Mouse (Mus musculus) forebrain, embryonic 11.5 days (tissue): ENCODE measurements around the gene Col8a2. TPM values are rescaled to one million over a fixed set of nuclear protein-coding genes. Genes with fewer than 3 reads are reported as not detected.

Source experiments
- ATAC-seq: fragments of 200-750 bp; cut with Nextera tagmentation; replicated peaks from 2 replicates; pipeline ENCODE4 v1.8.0; 2017; ENCODE audit warnings: moderate TSS enrichment; ENCODE audit not compliant: low FRiP score
- DNase-seq: peaks from one replicate; pipeline ENCODE4 v3.0.0-alpha.2; 2017; ENCODE audit warnings: low spot score
- H3K27ac ChIP-seq: fragments of 300-500 bp; sonication (generic); 2 replicates; pipeline ENCODE4 v1.5.1; 2014; ENCODE audit warnings: low read depth, low read length
- H3K27me3 ChIP-seq: fragments of 300-500 bp; sonication (generic); 2 replicates; pipeline ENCODE4 v1.6.1; 2014; ENCODE audit warnings: mild to moderate bottlenecking, low read length, mixed read lengths; ENCODE audit not compliant: control insufficient read depth, insufficient read depth
- H3K36me3 ChIP-seq: fragments of 300-500 bp; sonication (generic); 2 replicates; pipeline ENCODE4 v1.6.1; 2014; ENCODE audit warnings: mild to moderate bottlenecking, low read length, moderate library complexity, mixed read lengths; ENCODE audit not compliant: control insufficient read depth, insufficient read depth
- H3K4me1 ChIP-seq: fragments of 300-500 bp; sonication (generic); replicated peaks from 2 replicates; pipeline ENCODE4 v1.6.1; 2014; ENCODE audit warnings: low read length, mixed read lengths; ENCODE audit not compliant: control insufficient read depth, insufficient read depth
- H3K4me2 ChIP-seq: fragments of 300-500 bp; sonication (generic); 2 replicates; pipeline ENCODE4 v1.6.1; 2014; ENCODE audit warnings: low read depth, mild to moderate bottlenecking, low read length, moderate library complexity, mixed read lengths; ENCODE audit not compliant: severe bottlenecking
- H3K4me3 ChIP-seq: fragments of 300-500 bp; sonication (generic); 2 replicates; pipeline ENCODE4 v1.5.1; 2014; ENCODE audit warnings: low read depth, low read length
- H3K9ac ChIP-seq: fragments of 300-500 bp; sonication (generic); 2 replicates; pipeline ENCODE4 v1.6.1; 2014; ENCODE audit warnings: low read length
- H3K9me3 ChIP-seq: fragments of 300-500 bp; sonication (generic); 2 replicates; pipeline ENCODE4 v1.6.1; 2016; ENCODE audit warnings: low read length, mixed read lengths; ENCODE audit not compliant: control insufficient read depth
- WGBS: fragments of 180-500 bp; shearing (Covaris S2); extraction: QIAGEN DNeasy Blood & Tissue Kit; methylation state at CpG from one replicate; pipeline ENCODE4 v1.1.7; 2014; 5-methylcytosine and 5-hydroxymethylcytosine counted together
- polyA plus RNA-seq: library from polyadenylated mRNA; unstranded; fragments of >200 nt; fragmentation: Nextera tagmentation; extraction: Ambion mirVana; gene quantifications from 2 replicates; pipeline ENCODE4 v1.2.1, GENCODE M21; 2014

The Col8a2 gene
- polyA plus RNA-seq, 1 experiment from 2014 or later, result 18.0 TPM

GRCm38 (mm10) chr4:126301584-126302309 is 15.2 kb downstream of the Col8a2 start:
- 2% methylated on average over 27 of the region's 27 CpGs for WGBS
- Histone ChIP-seq H3K9me3 (no peaks in the 10 kb centered on the region), H3K27me3 (peaks cover 51% of the 10 kb centered on the region), H3K4me3 (peak overlapping the region; percentile 14), H3K4me2 (peak overlapping the region; percentile 46), H3K9ac (0 out of 2 replicates have a peak overlapping the region, but pooled peaks have one; percentile 27), H3K36me3 (no peaks in the 10 kb centered on the region), H3K27ac (no peak overlapping the region), H3K4me1 (peaks cover 14% of the 10 kb centered on the region; the same call in 1 of the 2 replicates)
- peak; percentile 52 for DNase-seq
- ATAC-seq, result no peak; the same call in 1 of the 2 replicates

- H3K9ac ChIP-seq, result no peak overlapping the region
- no peak overlapping the region for H3K4me2 ChIP-seq
- no peaks in the 10 kb centered on the region for H3K9me3 ChIP-seq
- H3K4me3 ChIP-seq, result no peak overlapping the region
- ATAC-seq (no peak), DNase-seq (no peak)
- no peaks in the 10 kb centered on the region for H3K36me3 ChIP-seq
- WGBS, result 65% methylated on average over 4 of the region's 4 CpGs
- H3K27ac ChIP-seq, result no peak overlapping the region
- H3K4me1 ChIP-seq, result peaks cover 9% of the 10 kb centered on the region; the same call in 1 of the 2 replicates
- peaks cover 36% of the 10 kb centered on the region for H3K27me3 ChIP-seq
These were observed 17.3 kb downstream of the Col8a2 start for GRCm38 (mm10) chr4:126303877-126304276.

GRCm38 (mm10) chr4:126305428-126305827 is 18.8 kb downstream of the Col8a2 start:
- Histone ChIP-seq H3K27me3 (peaks cover 25% of the 10 kb centered on the region), H3K9me3 (no peaks in the 10 kb centered on the region), H3K4me2 (no peak overlapping the region), H3K27ac (no peak overlapping the region), H3K36me3 (no peaks in the 10 kb centered on the region), H3K9ac (no peak overlapping the region), H3K4me3 (no peak overlapping the region), H3K4me1 (peaks cover 11% of the 10 kb centered on the region; the same call in 1 of the 2 replicates)
- 95% methylated on average over 1 of the region's 1 CpGs for WGBS
- ATAC-seq, result no peak
- DNase-seq, result no peak

DNA sequence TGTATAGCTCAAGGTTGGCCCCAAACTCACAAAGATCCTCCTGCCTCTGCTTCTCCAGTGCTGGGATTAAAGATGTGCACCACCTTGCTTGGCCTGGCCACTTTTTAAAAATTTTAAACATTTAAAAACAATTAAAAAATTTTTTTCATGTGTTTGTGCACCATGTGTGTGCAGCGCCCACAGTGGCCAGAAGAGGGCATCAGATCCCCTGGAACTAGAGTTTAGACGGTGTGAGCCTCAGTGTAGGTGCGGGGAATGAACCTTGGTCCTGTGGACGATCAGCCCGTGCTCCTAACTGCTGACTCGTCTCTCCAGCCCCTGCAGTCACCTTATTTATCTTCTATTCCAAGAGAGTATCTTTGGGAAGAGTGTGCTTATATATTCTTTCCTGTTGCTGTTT is 19.5 kb downstream of the Col8a2 start:
- H3K36me3 ChIP-seq, result no peaks in the 10 kb centered on the region
- H3K9me3 ChIP-seq, result no peaks in the 10 kb centered on the region
- H3K27ac ChIP-seq, result no peak overlapping the region
- no peak overlapping the region for H3K4me3 ChIP-seq
- no peak overlapping the region for H3K9ac ChIP-seq
- no peak for ATAC-seq
- no peak for DNase-seq
- peaks cover 7% of the 10 kb centered on the region; the same call in 1 of the 2 replicates for H3K4me1 ChIP-seq
- no peak overlapping the region for H3K4me2 ChIP-seq
- peaks cover 19% of the 10 kb centered on the region for H3K27me3 ChIP-seq
- WGBS, result 86% methylated on average over 6 of the region's 6 CpGs

- WGBS, result 13% methylated on average over 2 of the region's 2 CpGs
- Histone ChIP-seq H3K4me3 (no peak overlapping the region), H3K27me3 (peaks cover 11% of the 10 kb centered on the region), H3K36me3 (no peaks in the 10 kb centered on the region), H3K9me3 (no peaks in the 10 kb centered on the region), H3K4me1 (peaks cover 2% of the 10 kb centered on the region; the same call in 1 of the 2 replicates), H3K27ac (no peak overlapping the region), H3K4me2 (no peak overlapping the region), H3K9ac (no peak overlapping the region)
- DNase-seq (no peak), ATAC-seq (no peak)
These were observed 20.2 kb downstream of the Col8a2 start for GRCm38 (mm10) chr4:126306827-126307226.

GRCm38 (mm10) chr4:126309211-126309921 is 22.8 kb downstream of the Col8a2 start:
- peak overlapping the region; percentile 13; the same call in 1 of the 2 replicates for H3K4me3 ChIP-seq
- H3K9me3 ChIP-seq, result no peaks in the 10 kb centered on the region
- WGBS, result 18% methylated on average over 20 of the region's 20 CpGs
- ATAC-seq (peak; percentile 69), DNase-seq (peak; percentile 68)
- H3K4me2 ChIP-seq, result peak overlapping the region; percentile 45
- H3K4me1 ChIP-seq, result peaks cover 2% of the 10 kb centered on the region; the same call in 1 of the 2 replicates
- H3K9ac ChIP-seq, result no peak overlapping the region; the same call in 1 of the 2 replicates
- no peaks in the 10 kb centered on the region for H3K36me3 ChIP-seq
- H3K27me3 ChIP-seq, result no peaks in the 10 kb centered on the region
- H3K27ac ChIP-seq, result no peak overlapping the region

GRCm38 (mm10) chr4:126309922-126310309 is 23.3 kb downstream of the Col8a2 start:
- no peak overlapping the region for H3K27ac ChIP-seq

DNA sequence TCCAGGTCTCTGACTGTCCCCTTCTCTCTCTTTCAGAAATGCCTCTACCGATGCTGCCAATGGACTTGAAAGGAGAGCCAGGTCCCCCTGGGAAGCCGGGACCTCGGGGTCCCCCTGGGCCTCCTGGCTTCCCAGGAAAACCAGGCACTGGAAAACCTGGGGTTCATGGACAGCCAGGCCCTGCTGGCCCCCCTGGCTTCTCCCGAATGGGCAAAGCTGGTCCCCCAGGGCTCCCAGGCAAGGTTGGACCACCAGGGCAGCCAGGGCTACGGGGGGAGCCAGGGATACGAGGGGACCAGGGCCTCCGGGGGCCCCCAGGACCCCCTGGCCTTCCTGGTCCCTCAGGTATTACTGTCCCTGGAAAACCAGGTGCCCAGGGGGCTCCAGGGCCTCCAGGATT is 23.8 kb downstream of the Col8a2 start:
- Histone ChIP-seq H3K27ac (no peak overlapping the region), H3K4me1 (peaks cover 2% of the 10 kb centered on the region; the same call in 1 of the 2 replicates), H3K36me3 (no peaks in the 10 kb centered on the region; the same call in 1 of the 2 replicates), H3K4me2 (no peak overlapping the region), H3K9ac (no peak overlapping the region), H3K27me3 (no peaks in the 10 kb centered on the region), H3K4me3 (no peak overlapping the region), H3K9me3 (no peaks in the 10 kb centered on the region)
- ATAC-seq (no peak), DNase-seq (no peak)
- WGBS, result 80% methylated on average over 7 of the region's 7 CpGs

More at GRCm38 (mm10) chr4:126309922-126310309, 23.3 kb downstream of the Col8a2 start:
- Histone ChIP-seq H3K27me3 (no peaks in the 10 kb centered on the region), H3K4me3 (peak overlapping the region; percentile 13; the same call in 1 of the 2 replicates), H3K9ac (no peak overlapping the region), H3K4me2 (peak overlapping the region; percentile 45), H3K9me3 (no peaks in the 10 kb centered on the region), H3K36me3 (no peaks in the 10 kb centered on the region; the same call in 1 of the 2 replicates), H3K4me1 (peaks cover 2% of the 10 kb centered on the region; the same call in 1 of the 2 replicates)
- peak; percentile 97 for DNase-seq
- under 1% methylated on average over 7 of the region's 7 CpGs for WGBS
- peak; percentile 83 for ATAC-seq
